Mouse (Mus musculus) CH12.LX (cell line): ENCODE results near the gene Sowahc. TPM values are rescaled to one million over a fixed set of nuclear protein-coding genes. Genes with fewer than 3 reads are reported as not detected.

ENCODE experiments used
- DNase-seq: peaks from one replicate; pipeline ENCODE4 v3.0.0-alpha.2; 2013; ENCODE audit errors: extremely low read depth
- H3K27ac ChIP-seq: 2 replicates; pipeline ENCODE4 v1.5.1; 2012; ENCODE audit warnings: low read depth, mild to moderate bottlenecking, control low read depth, moderate library complexity; ENCODE audit not compliant: insufficient read depth
- H3K27me3 ChIP-seq: replicated peaks from 2 replicates; pipeline ENCODE3; 2012; ENCODE audit warnings: inconsistent platforms
- H3K36me3 ChIP-seq, 2 experiments: replicated peaks in 1 of 2; 2 replicates each; pipeline versions ENCODE3 to v1.6.1; 2012; ENCODE audit warnings: inconsistent platforms in 1 of 2, low read length in 1 of 2, mild to moderate bottlenecking in 1 of 2, mixed read lengths in 1 of 2, moderate library complexity in 1 of 2; ENCODE audit not compliant: control insufficient read depth in 1 of 2, insufficient read depth in 1 of 2
- H3K4me1 ChIP-seq, 2 experiments: 2 replicates each; pipeline ENCODE4 v1.6.1; 2012; ENCODE audit warnings: inconsistent platforms in 1 of 2, moderate library complexity in 1 of 2; ENCODE audit not compliant: insufficient read depth in 2 of 2, control insufficient read depth in 1 of 2
- H3K4me2 ChIP-seq: 2 replicates; pipeline ENCODE4 v1.6.1; 2012; ENCODE audit warnings: low read depth, mild to moderate bottlenecking, control low read depth; ENCODE audit not compliant: poor library complexity, insufficient read depth, severe bottlenecking
- H3K4me3 ChIP-seq, 3 experiments: fragments of 150-350 bp in 1 of 3; sonication (generic) in 1 of 3; replicated peaks in 1 of 3; 2 replicates each; pipeline versions ENCODE3 to v1.5.1; 2011 to 2012; ENCODE audit warnings: low read depth in 2 of 3, low read length in 2 of 3, mild to moderate bottlenecking in 2 of 3, moderate library complexity in 2 of 3, control low read depth in 1 of 3, improper control_type of control experiment in 1 of 3, inconsistent platforms in 1 of 3, mixed read lengths in 1 of 3; ENCODE audit not compliant: poor library complexity in 1 of 3
- H3K79me2 ChIP-seq: replicated peaks from 2 replicates; pipeline ENCODE4 v1.6.1; 2012; ENCODE audit warnings: mild to moderate bottlenecking, moderate library complexity; ENCODE audit not compliant: control insufficient read depth, poor library complexity, insufficient read depth, severe bottlenecking; ENCODE audit errors: extremely low read depth
- H3K9ac ChIP-seq: 2 replicates; pipeline ENCODE4 v1.6.1; 2012; ENCODE audit warnings: low read depth, mild to moderate bottlenecking, control low read depth, moderate library complexity; ENCODE audit not compliant: insufficient read depth
- H3K9me3 ChIP-seq: replicated peaks from 2 replicates; pipeline ENCODE3; 2012; ENCODE audit warnings: low read length, inconsistent platforms, mixed read lengths
- BHLHE40 ChIP-seq: IDR thresholded peaks from 2 replicates; pipeline ENCODE4 v1.6.1; 2011; ENCODE audit warnings: mild to moderate bottlenecking, low read depth, low read length, improper control_type of control experiment
- CHD1 ChIP-seq: IDR thresholded peaks from 2 replicates; pipeline ENCODE4 v1.6.1; 2012; ENCODE audit warnings: low read depth, low read length, improper control_type of control experiment, inconsistent platforms
- CHD2 ChIP-seq: IDR thresholded peaks from 2 replicates; pipeline ENCODE4 v1.6.1; 2011; ENCODE audit warnings: low read length, improper control_type of control experiment
- CTCF ChIP-seq, 2 experiments: IDR thresholded peaks in 1 of 2; conservative IDR thresholded peaks in 1 of 2; 2 replicates each; pipeline ENCODE4 v1.5.1; 2011 to 2012; ENCODE audit warnings: low read depth in 2 of 2, low read length in 2 of 2, improper control_type of control experiment in 1 of 2, inconsistent platforms in 1 of 2, mild to moderate bottlenecking in 1 of 2, moderate library complexity in 1 of 2
- E2F4 ChIP-seq: IDR thresholded peaks from 2 replicates; pipeline ENCODE4 v1.6.1; 2011; ENCODE audit warnings: low read depth, low read length, improper control_type of control experiment; ENCODE audit not compliant: insufficient replicate concordance
- ELF1 ChIP-seq: IDR thresholded peaks from 2 replicates; pipeline ENCODE4 v1.6.1; 2014; ENCODE audit warnings: low read depth, mild to moderate bottlenecking, inconsistent platforms, low read length, improper control_type of control experiment
- EP300 ChIP-seq: IDR thresholded peaks from 2 replicates; pipeline ENCODE4 v1.6.1; 2011; ENCODE audit warnings: low read length, improper control_type of control experiment
- ETS1 ChIP-seq: conservative IDR thresholded peaks from 2 replicates; pipeline ENCODE4 v1.6.1; 2012; ENCODE audit warnings: low read depth, mild to moderate bottlenecking, inconsistent platforms, low read length, improper control_type of control experiment, moderate library complexity
- GABPA ChIP-seq: IDR thresholded peaks from 2 replicates; pipeline ENCODE4 v1.6.1; 2012; ENCODE audit warnings: low read depth, low read length, improper control_type of control experiment, inconsistent platforms; ENCODE audit not compliant: insufficient replicate concordance
- HCFC1 ChIP-seq: IDR thresholded peaks from 2 replicates; pipeline ENCODE4 v1.6.1; 2012; ENCODE audit warnings: low read depth, mild to moderate bottlenecking, inconsistent platforms, low read length, improper control_type of control experiment
- IRF4 ChIP-seq: IDR thresholded peaks from 2 replicates; pipeline ENCODE4 v1.6.1; 2014; ENCODE audit warnings: low read depth, mild to moderate bottlenecking, inconsistent platforms, low read length, improper control_type of control experiment
- JUN ChIP-seq: IDR thresholded peaks from 2 replicates; pipeline ENCODE4 v1.6.1; 2011; ENCODE audit warnings: low read depth, mild to moderate bottlenecking, low read length, improper control_type of control experiment, moderate library complexity; ENCODE audit not compliant: insufficient read depth
- JUND ChIP-seq: conservative IDR thresholded peaks from 2 replicates; pipeline ENCODE4 v1.6.1; 2011; ENCODE audit warnings: low read depth, low read length, improper control_type of control experiment
- KAT2A ChIP-seq: IDR thresholded peaks from 2 replicates; pipeline ENCODE4 v1.6.1; 2012; ENCODE audit warnings: low read length, improper control_type of control experiment, inconsistent platforms; ENCODE audit not compliant: insufficient replicate concordance
- MAFK ChIP-seq: IDR thresholded peaks from 2 replicates; pipeline ENCODE4 v1.6.1; 2011; ENCODE audit warnings: low read length, improper control_type of control experiment; ENCODE audit not compliant: insufficient replicate concordance
- MAX ChIP-seq: IDR thresholded peaks from 2 replicates; pipeline ENCODE4 v1.6.1; 2011; ENCODE audit warnings: low read length, improper control_type of control experiment
- MAZ ChIP-seq: IDR thresholded peaks from 2 replicates; pipeline ENCODE4 v1.6.1; 2012; ENCODE audit warnings: low read depth, mild to moderate bottlenecking, inconsistent platforms, low read length, improper control_type of control experiment, moderate library complexity
- MEF2A ChIP-seq: IDR thresholded peaks from 2 replicates; pipeline ENCODE4 v1.6.1; 2014; ENCODE audit warnings: low read depth, mild to moderate bottlenecking, inconsistent platforms, low read length, improper control_type of control experiment, borderline replicate concordance
- MXI1 ChIP-seq: IDR thresholded peaks from 2 replicates; pipeline ENCODE4 v1.6.1; 2011; ENCODE audit warnings: mild to moderate bottlenecking, low read depth, low read length, improper control_type of control experiment
- MYC ChIP-seq: IDR thresholded peaks from 2 replicates; pipeline ENCODE4 v1.6.1; 2011; ENCODE audit warnings: low read depth, mild to moderate bottlenecking, improper control_type of control experiment, low read length
- NELFE ChIP-seq: IDR thresholded peaks from 2 replicates; pipeline ENCODE4 v1.6.1; 2011; ENCODE audit warnings: low read depth, low read length, improper control_type of control experiment
- NRF1 ChIP-seq: IDR thresholded peaks from 2 replicates; pipeline ENCODE4 v1.6.1; 2014; ENCODE audit warnings: low read depth, mild to moderate bottlenecking, inconsistent platforms, low read length, improper control_type of control experiment, moderate library complexity
- PAX5 ChIP-seq: IDR thresholded peaks from 2 replicates; pipeline ENCODE4 v1.6.1; 2012; ENCODE audit warnings: low read length, inconsistent platforms, mixed read lengths
- POLR2A ChIP-seq: IDR thresholded peaks from 2 replicates; pipeline ENCODE4 v1.6.1; 2011; ENCODE audit warnings: low read depth, mild to moderate bottlenecking, improper control_type of control experiment, low read length
- POLR2AphosphoS2 ChIP-seq: IDR thresholded peaks from 2 replicates; pipeline ENCODE4 v1.6.1; 2011; ENCODE audit warnings: low read depth, low read length, improper control_type of control experiment
- RAD21 ChIP-seq: IDR thresholded peaks from 2 replicates; pipeline ENCODE4 v1.6.1; 2011; ENCODE audit warnings: low read depth, mild to moderate bottlenecking, low read length, improper control_type of control experiment, moderate library complexity
- RCOR1 ChIP-seq: conservative IDR thresholded peaks from 2 replicates; pipeline ENCODE4 v1.6.1; 2012; ENCODE audit warnings: low read depth, mild to moderate bottlenecking, inconsistent platforms, low read length, improper control_type of control experiment
- SIN3A ChIP-seq: IDR thresholded peaks from 2 replicates; pipeline ENCODE4 v1.6.1; 2012; ENCODE audit warnings: low read length, improper control_type of control experiment, inconsistent platforms
- SMC3 ChIP-seq: IDR thresholded peaks from 2 replicates; pipeline ENCODE4 v1.6.1; 2011; ENCODE audit warnings: low read depth, low read length, improper control_type of control experiment
- TBP ChIP-seq: conservative IDR thresholded peaks from 2 replicates; pipeline ENCODE4 v1.6.1; 2011; ENCODE audit warnings: low read depth, low read length, improper control_type of control experiment
- TCF12 ChIP-seq: IDR thresholded peaks from 2 replicates; pipeline ENCODE4 v1.6.1; 2014; ENCODE audit warnings: low read depth, mild to moderate bottlenecking, inconsistent platforms, low read length, improper control_type of control experiment
- UBTF ChIP-seq: IDR thresholded peaks from 2 replicates; pipeline ENCODE4 v1.6.1; 2012; ENCODE audit warnings: low read depth, mild to moderate bottlenecking, inconsistent platforms, low read length, improper control_type of control experiment, moderate library complexity
- USF1 ChIP-seq: IDR thresholded peaks from 2 replicates; pipeline ENCODE4 v1.6.1; 2014; ENCODE audit warnings: low read depth, mild to moderate bottlenecking, inconsistent platforms, low read length, improper control_type of control experiment
- USF2 ChIP-seq: conservative IDR thresholded peaks from 2 replicates; pipeline ENCODE4 v1.6.1; 2011; ENCODE audit warnings: low read depth, low read length, improper control_type of control experiment
- ZC3H11A ChIP-seq: IDR thresholded peaks from 2 replicates; pipeline ENCODE4 v1.6.1; 2012; ENCODE audit warnings: low read depth, mild to moderate bottlenecking, inconsistent platforms, low read length, improper control_type of control experiment
- ZKSCAN1 ChIP-seq: IDR thresholded peaks from 2 replicates; pipeline ENCODE4 v1.6.1; 2012; ENCODE audit warnings: low read depth, inconsistent platforms, low read length, improper control_type of control experiment, borderline replicate concordance
- ZMIZ1 ChIP-seq: IDR thresholded peaks from 2 replicates; pipeline ENCODE4 v1.6.1; 2012; ENCODE audit warnings: low read depth, mild to moderate bottlenecking, inconsistent platforms, low read length, improper control_type of control experiment
- ZNF384 ChIP-seq: IDR thresholded peaks from 2 replicates; pipeline ENCODE4 v1.6.1; 2012; ENCODE audit warnings: low read depth, low read length, improper control_type of control experiment, inconsistent platforms
- dilution Hi-C: fragments of 300-500 bp; cut with MboI; formaldehyde crosslinking; loops from 2 replicates; pipeline ENCODE4 v1.14.3; 2020; ENCODE audit warnings: low sequenced_read_pairs; ENCODE audit not compliant: extremely low pct_unique_long_range_greater_than_20kb, extremely low pct_ligation_motif_present
- in situ Hi-C: fragments of 300-500 bp; cut with MboI; formaldehyde crosslinking; loops from 3 replicates; pipeline ENCODE4 v1.14.3; 2019; ENCODE audit warnings: low sequenced_read_pairs, low pct_ligation_motif_present, low pct_unique_long_range_greater_than_20kb, mixed read lengths
- polyA plus RNA-seq: library from polyadenylated mRNA; unstranded; fragments of >175 nt; gene quantifications from 2 replicates; pipeline ENCODE4 v1.2.1, GENCODE M21; 2012; ENCODE audit warnings: low read depth; ENCODE audit not compliant: insufficient read length
- total RNA-seq, 2 experiments: library from RNA; depleted of rRNA; stranded (reverse); fragments of 300-350 nt in 1 of 2; fragments of >200 nt in 1 of 2; gene quantifications; 2 replicates each; pipeline ENCODE4 v1.2.3; 2012 to 2014

Gene Sowahc
- total RNA-seq (2012; rRNA removed) (25.1 and 25.9 TPM in 2 replicates), total RNA-seq (2014; rRNA removed) (50.0 and 52.2 TPM in 2 replicates), polyA plus RNA-seq (19.1 and 19.9 TPM in 2 replicates)

GRCm38 (mm10) chr10:59221473-59222270 is at the start of gene Sowahc, which contains the start of gene Sept10:
Gene Sowahc, plus strand, starts transcription at chr10:59221953.
Gene Sept10, minus strand, starts transcription at chr10:59221847.
- no peaks in the 10 kb centered on the region for H3K27me3 ChIP-seq
- in situ Hi-C loops (loop anchor here (10.0 kb wide), 1 partner anchor 63 kb away; no protein-coding TSS in a partner anchor), dilution Hi-C loops (no loop called here)
- peak within 1 kb of the TSS; percentile 74 for H3K4me2 ChIP-seq
- DNase-seq, result peak; percentile 95
- no peaks in the 10 kb centered on the region for H3K9me3 ChIP-seq
- peaks cover 0 to 7% of the 10 kb centered on the region in 2 experiments for H3K36me3 ChIP-seq
- H3K79me2 ChIP-seq, result peaks cover 35% of the 10 kb centered on the region
- no peak for TF ChIP-seq USF2
- no peak for TF ChIP-seq ZNF384
- no peak; the same call in 1 of the 2 replicates for TF ChIP-seq UBTF
- peak; percentile 99 for TF ChIP-seq POLR2A
- no peak for TF ChIP-seq CHD1
- peak; percentile 82 for TF ChIP-seq TCF12
- no peak for TF ChIP-seq E2F4
- TF ChIP-seq MAZ, result peak; percentile 80
- TF ChIP-seq IRF4, result peak; percentile 2; the same call in 1 of the 2 replicates
- TF ChIP-seq TBP, result peak; percentile 89
- TF ChIP-seq CHD2, result peak; percentile 93
- peak; percentile 90; the same call in 1 of the 2 replicates for TF ChIP-seq POLR2AphosphoS2
- no peak for TF ChIP-seq JUN
- TF ChIP-seq BHLHE40, result peak; percentile 65
- TF ChIP-seq RCOR1, result peak; percentile 78; the same call in 1 of the 2 replicates
- no peak for TF ChIP-seq ZKSCAN1
- no peak for TF ChIP-seq EP300
- TF ChIP-seq SIN3A, result peak; percentile 29; the same call in 1 of the 2 replicates
- no peak for TF ChIP-seq ZC3H11A
- TF ChIP-seq ETS1, result peak; percentile 11; the same call in 1 of the 2 replicates
- peak; percentile 16; the same call in 1 of the 2 replicates for TF ChIP-seq MAX
- no peak; the same call in none of the 2 replicates for TF ChIP-seq MXI1
- TF ChIP-seq MYC, result 0 out of 2 replicates have a peak, but pooled peaks have one; percentile 10
- no peak for TF ChIP-seq CTCF (conservative IDR thresholded peaks at IDR 0.05 in 1 of 2, IDR thresholded peaks at IDR 0.05 in 1 of 2; ENCODE audit: low read depth in 2 of 2, low read length in 2 of 2)
- no peak for TF ChIP-seq RAD21
- peak; percentile 70 for TF ChIP-seq HCFC1
- TF ChIP-seq ZMIZ1, result peak; percentile 98
- peak; percentile 17; the same call in 1 of the 2 replicates for TF ChIP-seq MEF2A
- TF ChIP-seq USF1, result no peak
- peak; percentile 93 for TF ChIP-seq ELF1
- no peak for TF ChIP-seq JUND
- TF ChIP-seq SMC3, result no peak
- no peak for TF ChIP-seq KAT2A
- TF ChIP-seq MAFK, result no peak
- peak; percentile 98 for TF ChIP-seq NELFE
- TF ChIP-seq PAX5, result no peak
- no peak for TF ChIP-seq GABPA
- TF ChIP-seq NRF1, result no peak; the same call in 1 of the 2 replicates
- H3K4me1 ChIP-seq, result peaks cover 0 to 12% of the 10 kb centered on the region in 2 experiments; a peak in 3 of 4 replicates
- peak within 1 kb of the TSS; percentile 76 to 91 (median 77) for H3K4me3 ChIP-seq
- H3K27ac ChIP-seq, result peak within 1 kb of the TSS; percentile 74
- H3K9ac ChIP-seq, result peak within 1 kb of the TSS; percentile 92
